Mouse (Mus musculus): ENCODE results near the gene Thbs1.

GRCm38 (mm10) chr2:118099104-118099503 is 12.6 kb upstream of the Thbs1 start:
- TF ChIP-seq CTCF (IDR thresholded peaks at IDR 0.05; ENCODE audit: borderline replicate concordance, insufficient read depth, low read length) (no peak), POLR2A (IDR thresholded peaks at IDR 0.05; ENCODE audit: low read depth, low read length) (no peak)
